Mouse (Mus musculus) gastrocnemius, postnatal 25 days (tissue): ENCODE results near the gene Optc. TPM values are rescaled to one million over a fixed set of nuclear protein-coding genes. Genes with fewer than 3 reads are reported as not detected.

Source experiments
- DNase-seq: peaks from one replicate; pipeline ENCODE4 v3.0.0; 2022
- total RNA-seq, 2 experiments: library from RNA; stranded (reverse); gene quantifications; 1 replicate in 1 of 2; 2 replicates in 1 of 2; pipeline ENCODE4 v1.2.3; 2021

The Optc gene
- total RNA-seq, 2 experiments from 2014 or later = 0.75 TPM; not detected in 1

DNA sequence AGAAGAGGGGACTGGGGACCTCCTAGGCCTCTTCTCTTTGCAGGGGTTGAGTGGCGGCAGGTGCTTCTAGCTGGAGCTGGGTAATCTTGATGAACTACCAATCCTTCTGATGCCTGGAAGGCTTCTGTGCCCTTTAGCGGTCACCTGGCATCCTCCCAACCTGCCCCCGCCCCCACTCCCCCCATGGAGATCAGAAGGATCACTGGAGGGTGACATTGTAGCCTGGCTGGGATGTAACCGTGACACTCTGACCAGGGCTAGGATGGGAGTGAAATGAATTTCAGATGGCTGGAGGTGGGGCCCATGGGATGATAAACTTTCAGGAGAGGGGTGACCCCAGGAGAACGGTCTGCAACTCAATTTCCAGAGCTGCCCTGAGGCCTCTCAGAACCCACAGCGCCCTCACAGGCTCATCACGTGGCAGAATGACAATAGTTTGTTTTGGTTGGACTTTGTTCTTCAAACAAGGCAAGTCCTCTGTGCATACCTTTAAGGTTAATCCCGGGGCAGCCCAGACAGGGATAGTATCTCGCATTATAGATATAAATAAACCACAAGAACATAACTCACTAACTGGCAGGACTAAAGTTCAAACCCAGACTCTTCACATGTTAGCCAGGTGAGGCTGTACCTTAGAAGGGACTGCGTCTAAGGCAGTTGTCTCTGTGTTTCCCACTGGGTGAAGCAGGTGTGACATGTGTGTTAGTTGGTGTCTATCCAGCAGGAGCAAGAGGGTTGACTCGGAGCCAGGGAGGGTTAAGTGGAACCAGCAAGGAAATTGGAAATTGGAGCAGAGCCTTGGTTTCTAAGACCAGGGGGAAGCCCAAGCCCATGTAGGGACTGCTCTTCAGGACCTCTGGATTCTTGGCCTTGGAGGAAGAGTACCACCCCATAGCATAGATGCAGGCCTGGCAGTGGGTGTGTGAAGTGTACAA is 25.2 kb downstream of the Optc start:
- DNase-seq = no peak

- DNase-seq = no peak
Measured at GRCm38 (mm10) chr1:133881813-133882212, 26.0 kb downstream of the Optc start.

DNA sequence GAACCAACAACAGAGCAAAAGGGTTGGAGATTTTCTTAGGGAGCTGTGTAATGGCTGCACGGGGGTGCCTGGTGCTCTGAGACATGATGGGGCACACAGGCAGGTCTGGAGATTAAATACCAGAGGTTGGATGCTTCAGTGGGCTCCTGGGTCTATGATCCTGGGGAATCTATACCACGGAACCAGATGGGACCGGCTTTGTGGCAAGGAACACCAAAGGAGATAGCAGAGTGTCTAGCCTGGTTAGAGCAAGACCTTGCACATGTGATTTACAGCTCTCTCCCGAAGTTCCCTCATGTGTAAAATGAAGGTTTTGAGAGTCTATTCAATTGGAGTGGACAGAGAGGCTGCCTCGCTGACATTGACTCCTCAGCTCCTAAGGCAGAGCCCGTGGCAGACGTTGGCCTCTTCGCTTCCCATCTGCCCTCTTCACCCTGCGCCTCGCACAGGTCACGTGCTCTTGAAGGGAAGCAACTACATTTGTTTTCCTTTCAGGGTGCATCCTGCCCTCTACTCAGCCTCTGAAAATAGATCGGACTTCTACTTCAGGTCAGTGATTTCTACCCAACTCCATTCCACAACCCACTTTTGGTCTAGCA is 28.9 kb downstream of the Optc start:
- no peak for DNase-seq

- no peak for DNase-seq
Measured at GRCm38 (mm10) chr1:133876936-133877335, 30.9 kb downstream of the Optc start.

DNA sequence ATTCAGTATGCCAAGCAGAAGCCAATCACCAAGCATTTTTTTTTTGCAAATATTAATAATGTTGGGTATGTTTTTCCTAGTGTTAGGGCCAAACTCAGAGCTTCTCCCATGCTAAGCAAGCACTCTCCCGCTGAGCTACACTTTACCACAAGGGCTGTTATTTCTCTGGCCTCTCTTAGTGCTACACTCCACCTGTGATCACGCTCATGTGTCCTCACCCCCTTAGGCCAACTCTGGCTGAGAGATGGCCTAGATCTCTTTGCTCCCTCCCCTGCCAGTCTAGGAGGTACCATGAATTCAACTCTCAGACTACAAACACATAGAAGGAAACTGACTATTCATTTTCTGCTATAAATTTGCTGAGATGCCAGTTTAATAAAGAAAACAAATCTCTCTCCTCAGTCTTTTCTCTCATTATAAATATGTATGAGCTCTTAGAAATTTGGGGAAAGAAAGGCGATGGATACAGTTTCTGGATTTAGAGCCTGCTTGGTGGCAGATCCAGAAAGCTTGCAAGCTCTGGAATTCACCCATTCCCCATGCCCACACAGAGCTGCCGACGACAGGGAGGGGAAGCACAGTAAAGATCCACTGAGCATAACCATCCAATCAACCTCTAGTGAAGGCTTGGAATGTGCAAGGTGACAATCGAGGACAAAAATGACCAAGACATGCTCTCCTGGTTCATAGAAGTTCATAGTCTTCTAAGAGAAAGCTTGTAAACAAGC is 34.5 kb downstream of the Optc start:
- no peak for DNase-seq

DNA sequence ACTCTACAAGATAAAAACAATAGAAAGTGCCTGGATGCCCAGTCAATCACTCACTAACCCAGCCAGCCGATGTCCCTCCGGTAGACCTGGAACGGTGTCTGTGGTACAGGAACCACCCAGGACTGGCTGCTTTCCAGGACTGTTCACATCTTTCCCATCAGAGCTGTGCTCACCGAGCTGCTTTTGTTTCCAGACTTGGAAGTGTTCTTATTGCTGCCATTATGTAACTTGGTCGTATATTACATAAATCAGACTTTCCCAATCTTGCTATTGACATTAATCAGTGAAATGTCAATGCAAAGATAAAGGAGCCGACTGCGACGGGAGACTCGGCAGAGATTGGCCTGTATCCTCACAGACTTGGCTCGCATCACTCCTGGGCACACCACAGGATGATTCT is 36.6 kb downstream of the Optc start:
- no peak for DNase-seq

DNA sequence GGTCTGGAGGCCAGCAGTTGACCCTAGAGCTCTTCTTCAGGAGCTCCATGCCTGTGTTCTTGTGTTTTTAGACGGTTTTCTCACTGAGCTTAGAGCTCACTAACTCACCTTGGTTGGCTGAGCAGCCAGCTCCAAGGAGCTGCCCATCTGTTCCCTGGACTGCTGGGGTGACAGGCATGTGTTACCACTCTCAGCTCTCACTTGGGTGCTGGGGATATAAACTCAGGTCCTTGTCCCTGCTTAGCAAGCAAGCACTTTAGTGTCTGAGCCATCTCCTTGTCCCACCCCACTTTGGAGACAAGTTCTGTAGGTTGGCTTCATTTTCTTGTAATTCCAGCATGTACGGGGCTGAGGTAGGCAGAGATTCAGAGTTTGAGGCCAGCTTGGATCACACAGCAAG is 38.6 kb downstream of the Optc start:
- DNase-seq = no peak

DNA sequence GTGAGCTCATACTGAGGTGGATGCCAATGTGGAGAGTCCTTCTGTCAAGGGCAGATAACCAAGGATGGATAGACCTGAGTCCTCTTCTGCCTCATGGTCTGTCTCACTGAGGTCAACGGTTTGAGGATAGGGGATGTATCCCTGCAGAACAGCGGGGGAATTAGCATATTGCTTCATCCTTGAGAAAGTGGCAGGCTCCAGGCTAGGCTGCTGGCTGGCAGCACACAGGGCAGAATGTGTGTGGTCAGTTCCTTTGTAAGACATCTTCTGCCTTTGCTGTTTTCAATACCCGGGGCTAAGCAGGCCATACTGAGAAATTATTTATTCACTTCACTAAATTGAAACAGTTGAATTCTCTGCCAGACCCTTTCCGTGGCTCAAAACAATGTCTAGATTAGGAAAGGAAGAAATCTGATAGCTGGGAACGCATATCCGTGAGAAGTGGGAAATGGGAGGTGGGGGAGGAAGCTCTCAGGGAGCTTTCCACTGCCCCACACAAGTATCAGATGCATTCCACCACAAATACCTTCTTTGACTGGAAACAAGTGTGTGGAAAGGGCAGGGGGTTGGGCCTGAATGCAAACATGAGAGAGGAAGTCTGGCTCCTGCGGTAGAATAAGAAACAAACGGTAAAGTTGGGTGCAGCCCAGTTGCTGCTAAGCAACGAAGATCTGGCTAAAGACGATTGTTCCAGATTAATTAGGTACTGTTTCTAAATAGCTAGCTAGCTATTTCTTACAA is 44.4 kb downstream of the Optc start:
- no peak for DNase-seq

GRCm38 (mm10) chr1:133861028-133861427 is 46.8 kb downstream of the Optc start:
- DNase-seq = no peak

GRCm38 (mm10) chr1:133859821-133860711 is 47.7 kb downstream of the Optc start:
- no peak for DNase-seq

DNA sequence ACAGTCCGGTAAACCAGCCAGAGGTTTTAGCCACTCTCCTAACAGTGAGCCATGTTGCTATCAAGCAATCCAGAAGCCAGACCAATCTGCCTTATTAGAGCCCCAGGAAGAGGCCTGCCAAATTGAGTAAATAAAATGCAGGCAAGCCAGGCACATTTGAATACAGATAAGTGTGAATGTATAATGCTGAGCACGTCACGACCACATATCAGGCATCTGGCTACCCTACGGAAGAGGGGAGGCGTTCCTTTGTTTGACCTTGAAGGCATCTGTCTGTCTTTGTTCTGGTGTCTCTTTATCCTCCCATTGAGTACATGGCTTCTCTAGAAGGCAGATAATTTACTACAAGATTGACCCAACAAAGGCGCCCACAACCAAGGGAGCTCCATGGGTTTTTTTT is 48.5 kb downstream of the Optc start:
- DNase-seq = no peak

DNA sequence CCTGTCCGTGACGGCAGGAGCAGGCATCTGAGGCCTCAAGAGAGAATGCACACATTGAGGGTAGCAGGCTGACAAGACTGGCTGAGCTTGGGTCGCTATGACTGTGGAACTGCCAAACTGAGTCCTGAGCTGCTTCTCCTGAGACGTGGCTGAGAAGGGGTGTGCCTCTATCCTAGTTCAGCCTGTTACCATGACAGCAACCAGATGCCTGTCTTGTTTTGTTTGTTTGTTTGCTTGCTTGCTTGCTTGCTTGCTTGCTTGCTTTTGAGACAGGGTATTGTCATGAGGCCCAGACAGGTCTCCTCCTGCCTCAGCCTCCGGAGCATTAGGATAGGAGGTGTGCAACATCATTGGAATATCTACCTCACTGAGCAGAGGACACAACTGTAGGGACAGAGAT is 50.0 kb downstream of the Optc start:
- DNase-seq = no peak

- DNase-seq = no peak
Measured at GRCm38 (mm10) chr1:133857171-133857570, 50.6 kb downstream of the Optc start.

DNA sequence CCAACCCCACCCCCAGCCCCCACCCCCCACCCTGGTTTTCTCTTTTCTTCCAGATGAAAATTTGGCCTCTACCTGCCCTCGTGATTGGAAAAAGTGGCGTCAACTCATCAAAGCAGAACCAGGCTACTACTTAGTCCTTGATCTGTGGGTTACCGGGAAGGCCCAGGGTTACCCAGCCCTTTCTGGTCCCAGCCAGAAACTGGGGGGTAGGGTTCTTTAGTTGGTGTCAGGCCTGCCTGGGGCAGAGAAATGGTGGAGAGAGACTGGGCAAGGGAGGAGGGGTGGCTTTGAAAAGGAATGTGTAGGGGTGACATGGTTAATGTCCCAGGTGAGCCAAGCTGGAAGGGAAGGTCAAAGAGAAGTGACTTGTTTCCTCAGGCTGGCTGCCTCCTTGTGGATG is 51.1 kb downstream of the Optc start:
- no peak for DNase-seq

DNA sequence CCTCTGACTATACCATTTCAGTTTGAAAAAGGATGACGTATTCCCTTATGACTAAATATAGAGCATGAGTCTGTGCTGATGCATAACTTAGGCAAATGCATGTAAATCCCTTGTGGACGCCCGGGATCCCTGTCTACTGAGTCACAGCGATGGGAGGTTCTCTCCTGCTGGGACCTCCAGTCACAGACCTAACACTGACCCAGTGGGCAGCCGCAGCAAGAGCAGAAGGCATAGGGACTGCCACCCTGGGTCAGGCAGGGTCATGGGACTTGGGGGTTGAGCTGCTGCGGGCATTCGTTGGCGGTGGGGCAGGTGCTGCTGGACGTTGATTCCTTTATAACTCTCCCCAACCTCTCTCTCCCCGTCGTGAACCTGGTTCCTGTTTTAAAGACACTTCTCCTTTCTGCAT is 51.7 kb downstream of the Optc start:
- DNase-seq = no peak

GRCm38 (mm10) chr1:133855274-133856017 is 52.4 kb downstream of the Optc start:
- no peak for DNase-seq

DNA sequence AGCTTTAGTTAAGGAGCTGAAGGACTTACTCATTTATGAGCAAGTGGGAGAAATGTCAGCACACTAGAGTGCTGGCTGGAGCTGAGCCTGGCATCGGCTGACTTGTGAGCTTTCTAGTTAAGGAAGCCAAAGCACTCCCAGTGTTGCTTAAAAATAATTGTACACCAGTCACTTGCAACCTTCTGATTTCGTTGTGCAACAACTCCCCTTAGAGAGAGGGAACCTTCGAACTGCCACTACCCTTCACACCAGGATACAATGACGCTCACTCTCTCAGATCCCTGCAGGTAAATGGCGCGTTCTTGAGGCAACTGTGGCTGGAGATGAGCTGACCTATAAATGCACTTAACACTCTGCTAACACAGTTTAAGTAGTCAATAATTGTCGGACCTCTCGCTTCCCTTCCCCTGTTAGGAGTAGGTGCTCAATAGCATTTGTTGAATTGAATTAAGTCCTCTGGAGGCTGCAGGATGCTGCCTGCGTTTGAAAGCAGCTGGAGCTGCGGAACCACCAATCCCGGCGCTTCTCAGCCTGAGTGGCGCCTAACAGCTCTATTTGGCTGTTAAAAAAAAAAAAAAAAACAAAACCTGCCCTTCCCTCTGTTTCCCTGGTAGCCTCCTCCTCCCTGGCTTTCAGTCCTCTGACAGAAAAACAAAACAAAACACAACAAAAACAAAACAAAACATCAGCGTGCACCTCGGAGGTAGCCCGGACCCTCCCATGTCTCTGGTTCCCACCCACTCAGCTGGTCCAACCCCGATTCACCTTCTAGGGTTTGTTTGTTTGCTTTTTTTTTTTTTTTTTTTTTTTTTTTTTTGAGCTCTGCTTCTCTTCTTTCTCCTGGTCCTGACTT is 53.2 kb downstream of the Optc start:
- DNase-seq = no peak
